Mouse (Mus musculus) lung, postnatal 25 days (tissue): ENCODE results near the gene Inhbb.

Experiments used
- DNase-seq: peaks from one replicate; pipeline ENCODE4 v3.0.0; 2022; ENCODE audit warnings: low spot score

Gene Inhbb

DNA sequence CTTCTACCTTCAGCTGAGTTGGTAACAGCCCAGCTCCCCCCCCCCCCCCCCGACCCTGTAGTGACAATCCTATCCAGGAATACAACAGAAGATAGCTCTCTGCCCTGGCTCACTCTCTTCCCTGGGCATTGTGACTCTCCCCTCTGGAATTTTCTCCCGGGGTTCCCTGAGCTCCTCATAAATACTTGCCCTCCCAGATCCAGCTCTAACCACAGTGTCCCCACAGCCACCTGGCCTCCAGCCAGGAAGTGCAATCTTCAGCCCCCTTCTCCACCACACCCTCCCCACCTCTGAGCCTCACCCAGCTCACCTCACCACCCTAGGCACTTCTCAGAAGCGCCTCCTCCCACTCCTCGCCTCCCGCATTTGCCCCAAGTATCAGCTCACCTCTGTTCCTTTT, 46.7 kb downstream of the Inhbb start:
- DNase-seq, result no peak

DNA sequence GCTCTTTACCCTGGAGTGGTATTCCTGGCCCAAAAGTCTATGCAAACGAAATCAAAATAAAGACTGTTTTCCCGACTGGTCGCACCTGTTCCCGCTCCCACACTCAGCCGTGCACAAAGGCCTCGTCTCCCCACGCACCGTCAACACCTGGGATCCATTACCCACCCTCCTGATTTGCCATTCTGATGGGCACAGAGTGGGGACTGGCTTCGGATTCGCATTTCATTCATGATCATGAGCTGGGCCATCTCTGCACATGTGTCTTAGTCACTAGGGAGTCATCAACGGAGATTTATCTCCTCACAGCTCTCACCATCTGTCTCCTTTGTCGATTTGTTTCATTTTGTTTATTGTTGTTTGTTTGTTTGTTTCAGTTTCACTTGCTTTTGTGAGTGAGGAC, 54.5 kb downstream of the Inhbb start:
- no peak for DNase-seq

DNA sequence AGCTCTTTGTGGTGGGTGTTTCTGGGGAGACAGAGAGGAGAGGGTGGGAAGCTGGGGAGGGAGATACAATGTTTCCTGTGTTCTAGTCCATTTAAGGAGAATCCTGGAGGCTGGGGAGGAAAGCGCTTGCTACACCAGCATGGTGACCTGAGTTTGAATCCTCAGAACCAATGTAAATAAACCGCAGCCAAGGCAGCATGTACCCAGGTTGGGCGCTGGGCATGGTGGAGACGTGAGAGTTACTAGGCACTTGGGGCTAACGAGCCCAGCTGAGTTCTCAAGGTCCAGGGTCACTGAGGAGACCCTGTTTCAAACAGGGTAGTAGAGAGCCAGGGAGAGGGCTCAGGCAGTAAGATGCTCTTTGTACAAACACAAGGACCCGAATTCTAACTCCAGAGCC, 55.7 kb downstream of the Inhbb start:
- DNase-seq, result no peak
